Mouse (Mus musculus): ENCODE measurements around the gene Ccdc88c.

GRCm38 (mm10) chr12:101005665-101006420 lies 23.0 kb downstream of the Ccdc88c start:
- TF ChIP-seq MAX (IDR thresholded peaks at IDR 0.05; ENCODE audit: low read depth) (no peak), MYOD1 (IDR thresholded peaks at IDR 0.05; ENCODE audit: control insufficient read depth in 1 of 3, insufficient read length in 2 of 3, low read depth in 2 of 3) (no peak), POLR2A (IDR thresholded peaks at IDR 0.05; ENCODE audit: insufficient read length, low read depth) (no peak), MYOG (IDR thresholded peaks at IDR 0.05; ENCODE audit: control insufficient read depth in 1 of 3, insufficient read depth in 1 of 3, insufficient read length in 2 of 3, low read depth in 2 of 3) (no peak), USF1 (IDR thresholded peaks at IDR 0.05; ENCODE audit: low read depth) (no peak), CEBPB (IDR thresholded peaks at IDR 0.05; ENCODE audit: insufficient read depth, poor library complexity, severe bottlenecking) (no peak), E2F4 (IDR thresholded peaks at IDR 0.05; ENCODE audit: insufficient read depth) (no peak), SRF (IDR thresholded peaks at IDR 0.05; ENCODE audit: control insufficient read depth, insufficient read length, low read depth) (no peak), TCF12 (IDR thresholded peaks at IDR 0.05; ENCODE audit: insufficient read depth, poor library complexity, severe bottlenecking) (no peak), REST (IDR thresholded peaks at IDR 0.05; ENCODE audit: insufficient read depth, insufficient read length) (no peak)
